Mouse (Mus musculus) bone marrow macrophage, adult 2 months (primary cell): ENCODE measurements around the gene Traf6. TPM values are rescaled to one million over a fixed set of nuclear protein-coding genes. Genes with fewer than 3 reads are reported as not detected.
"Not testable (repeated sequence)": the region's sequence is repeated elsewhere in the genome, so short reads cannot be mapped to it uniquely, and the experiment has no call there.

ENCODE experiments used
- H3K27ac ChIP-seq: 2 replicates; pipeline ENCODE4 v1.5.1; 2012; ENCODE audit warnings: low read depth, low read length; ENCODE audit not compliant: insufficient read depth
- H3K4me1 ChIP-seq: 2 replicates; pipeline ENCODE4 v1.6.1; 2012; ENCODE audit warnings: low read length; ENCODE audit not compliant: control insufficient read depth, insufficient read depth
- H3K4me3 ChIP-seq: 2 replicates; pipeline ENCODE4 v1.5.1; 2012; ENCODE audit warnings: mild to moderate bottlenecking, low read length, moderate library complexity; ENCODE audit not compliant: insufficient read depth
- CTCF ChIP-seq: IDR thresholded peaks from 2 replicates; pipeline ENCODE4 v1.5.1; 2012; ENCODE audit warnings: low read depth, mild to moderate bottlenecking, low read length, moderate library complexity
- POLR2A ChIP-seq: IDR thresholded peaks from 2 replicates; pipeline ENCODE4 v1.6.1; 2012; ENCODE audit warnings: mild to moderate bottlenecking, low read depth, low read length, borderline replicate concordance
- polyA plus RNA-seq: library from polyadenylated mRNA; stranded (reverse); fragments of >200 nt; gene quantifications from 2 replicates; pipeline ENCODE4 v1.2.4, GENCODE M21; 2012; ENCODE audit not compliant: missing spikeins, insufficient read depth, insufficient read length

Traf6 gene
- polyA plus RNA-seq, 1 experiment: 11.5 TPM

DNA sequence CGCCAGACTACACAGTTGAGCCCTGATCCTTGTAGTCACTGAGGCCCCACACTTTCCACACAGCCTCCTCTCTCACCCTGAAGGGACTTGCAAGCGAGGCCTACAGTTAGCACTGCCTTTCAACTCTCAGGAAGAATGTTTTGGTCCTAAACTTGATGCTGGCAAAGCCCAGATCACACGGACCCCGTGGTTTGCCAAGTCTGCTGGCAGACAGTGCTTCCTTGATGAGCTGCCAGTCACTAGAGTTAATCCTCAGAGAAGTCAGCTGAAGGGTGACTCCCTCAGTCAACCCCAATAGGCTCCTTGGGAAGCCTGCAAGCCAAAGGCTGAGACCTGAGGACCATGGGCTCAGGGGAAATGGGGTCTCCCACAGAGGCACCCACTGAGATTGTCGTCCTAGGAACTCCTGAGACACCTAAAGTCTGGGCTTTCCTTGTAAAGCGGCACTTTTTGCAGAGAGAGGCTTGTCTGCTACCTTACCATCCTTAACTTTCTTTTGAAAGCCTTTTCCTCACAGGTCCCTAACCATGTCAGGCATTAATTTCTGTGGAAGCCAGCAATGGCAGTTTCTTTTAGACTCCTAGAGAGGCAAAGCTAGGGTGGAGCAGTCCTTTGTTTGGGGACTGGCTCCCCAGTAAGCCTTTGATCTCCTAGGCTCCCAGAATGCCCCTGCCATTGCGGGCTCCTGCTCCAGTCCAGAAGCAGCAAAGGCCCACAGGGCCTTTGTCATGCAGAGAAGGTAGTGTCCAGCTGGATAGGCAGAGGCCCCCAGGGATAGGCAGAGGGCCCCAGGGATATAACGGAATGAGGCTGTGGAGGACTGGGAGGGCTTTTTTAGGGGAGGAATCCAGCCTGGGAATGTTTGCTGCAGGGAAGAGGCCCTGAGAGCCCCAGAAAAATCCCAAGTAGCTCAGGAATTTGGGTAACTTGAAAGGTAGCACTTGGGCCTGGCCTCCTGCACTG is 44.4 kb downstream of the Traf6 start:
- H3K4me1 ChIP-seq: no peaks in the 10 kb centered on the region
- TF ChIP-seq CTCF (no peak), POLR2A (no peak)
- H3K27ac ChIP-seq: no peak overlapping the region
- no peak overlapping the region for H3K4me3 ChIP-seq

GRCm38 (mm10) chr2:101723333-101723881 is 45.2 kb downstream of the Traf6 start:
- Histone ChIP-seq H3K4me1 (no peaks in the 10 kb centered on the region), H3K4me3 (no peak overlapping the region), H3K27ac (no peak overlapping the region)
- no peak for TF ChIP-seq CTCF
- no peak for TF ChIP-seq POLR2A

GRCm38 (mm10) chr2:101727787-101728186 is 49.6 kb downstream of the Traf6 start:
- TF ChIP-seq POLR2A (no peak), CTCF (no peak)
- Histone ChIP-seq H3K4me1 (no peaks in the 10 kb centered on the region), H3K27ac (no peak overlapping the region), H3K4me3 (no peak overlapping the region)

- peaks cover 5% of the 10 kb centered on the region for H3K4me1 ChIP-seq
- no peak for TF ChIP-seq POLR2A
- TF ChIP-seq CTCF: no peak
- no peak overlapping the region for H3K27ac ChIP-seq
- H3K4me3 ChIP-seq: no peak overlapping the region
Measured at GRCm38 (mm10) chr2:101729472-101729871, 51.2 kb downstream of the Traf6 start.

DNA sequence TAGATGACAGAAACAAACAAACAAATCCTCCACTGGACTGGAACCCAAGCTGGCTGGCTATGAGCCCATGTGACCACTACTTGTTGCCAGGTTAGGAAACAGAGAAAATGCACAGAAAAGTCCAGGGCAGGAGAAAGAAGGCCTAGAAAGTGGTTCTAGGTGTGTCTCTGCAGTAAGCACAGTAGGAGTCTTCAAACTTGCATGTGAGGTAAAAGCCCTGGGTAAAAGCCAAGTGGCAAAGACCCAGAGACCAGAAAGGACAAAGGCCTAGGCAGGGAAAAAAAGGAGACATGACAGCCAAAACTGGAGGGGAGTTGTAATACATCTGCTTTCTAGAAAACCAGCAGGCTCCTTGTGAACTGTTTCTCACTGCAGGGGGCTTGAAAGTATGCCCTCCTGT is 52.7 kb downstream of the Traf6 start:
- no peak overlapping the region for H3K27ac ChIP-seq
- no peak overlapping the region for H3K4me3 ChIP-seq
- peaks cover 5% of the 10 kb centered on the region for H3K4me1 ChIP-seq
- TF ChIP-seq CTCF: no peak
- TF ChIP-seq POLR2A: no peak

DNA sequence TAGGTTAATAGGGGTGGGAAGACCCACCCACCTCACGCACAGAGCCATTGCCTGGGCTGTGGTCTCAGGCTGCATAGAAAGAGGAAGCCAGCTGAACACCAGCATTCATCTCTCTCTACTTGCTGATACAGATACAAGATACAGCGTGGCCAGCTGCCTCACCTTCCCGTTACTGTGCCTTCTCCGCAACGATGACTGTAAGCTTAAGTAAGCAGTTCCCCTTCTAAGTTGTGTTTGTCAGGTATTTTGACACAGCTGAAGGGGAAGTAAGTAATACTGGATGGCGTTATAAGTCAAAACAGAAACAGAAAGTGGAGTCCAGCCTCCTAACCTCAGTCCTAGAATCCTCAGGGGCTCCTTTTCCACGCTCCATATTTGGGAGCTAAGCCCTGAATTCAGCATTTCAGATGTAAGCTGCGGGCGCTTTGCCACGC is 54.6 kb downstream of the Traf6 start:
- Histone ChIP-seq H3K4me1 (peaks cover 5% of the 10 kb centered on the region), H3K27ac (no peak overlapping the region), H3K4me3 (peak overlapping the region; percentile 8)
- TF ChIP-seq POLR2A (no peak), CTCF (no peak)

DNA sequence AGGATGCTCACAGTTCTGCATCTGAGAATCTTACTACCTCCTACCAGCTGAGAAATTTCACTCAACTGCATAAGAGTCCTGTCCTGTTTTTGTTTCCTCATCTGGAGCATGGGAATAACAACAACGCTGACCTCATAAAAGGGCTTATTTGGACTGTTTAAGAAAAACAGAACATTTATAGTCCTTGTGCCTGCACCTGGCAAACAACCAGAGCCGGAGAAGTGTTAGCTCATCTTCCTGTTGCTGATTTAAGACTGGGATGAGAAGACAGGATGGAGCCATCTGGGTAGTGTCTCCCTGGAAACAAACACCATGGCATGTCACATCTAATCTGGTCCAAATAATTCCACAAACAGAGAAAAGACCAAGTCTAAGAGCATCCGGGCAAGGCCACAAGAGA is 55.3 kb downstream of the Traf6 start:
- TF ChIP-seq CTCF (no peak), POLR2A (no peak)
- peaks cover 5% of the 10 kb centered on the region for H3K4me1 ChIP-seq
- H3K4me3 ChIP-seq: no peak overlapping the region
- no peak overlapping the region for H3K27ac ChIP-seq

DNA sequence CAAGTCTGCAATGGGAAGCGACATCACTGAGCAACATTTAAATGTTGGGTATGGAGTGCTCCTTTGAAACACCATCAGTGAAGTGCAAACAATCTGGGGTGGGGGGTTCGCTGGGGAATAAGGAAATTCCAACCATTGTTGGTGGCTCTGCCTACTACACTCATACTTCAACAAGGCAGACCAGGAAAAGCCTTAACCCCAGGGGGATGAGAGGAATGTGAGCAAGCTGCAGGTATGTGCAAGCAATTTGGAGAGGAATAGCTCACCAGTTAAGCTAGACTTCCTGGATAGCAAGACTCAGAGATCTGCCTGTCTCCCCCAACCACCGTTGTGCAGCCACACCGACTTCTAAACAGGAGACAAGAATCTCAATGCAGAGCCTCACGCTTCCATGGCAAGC is 61.7 kb downstream of the Traf6 start:
- Histone ChIP-seq H3K27ac (no peak overlapping the region), H3K4me3 (no peak overlapping the region), H3K4me1 (no peaks in the 10 kb centered on the region)
- TF ChIP-seq POLR2A (no peak), CTCF (no peak)

DNA sequence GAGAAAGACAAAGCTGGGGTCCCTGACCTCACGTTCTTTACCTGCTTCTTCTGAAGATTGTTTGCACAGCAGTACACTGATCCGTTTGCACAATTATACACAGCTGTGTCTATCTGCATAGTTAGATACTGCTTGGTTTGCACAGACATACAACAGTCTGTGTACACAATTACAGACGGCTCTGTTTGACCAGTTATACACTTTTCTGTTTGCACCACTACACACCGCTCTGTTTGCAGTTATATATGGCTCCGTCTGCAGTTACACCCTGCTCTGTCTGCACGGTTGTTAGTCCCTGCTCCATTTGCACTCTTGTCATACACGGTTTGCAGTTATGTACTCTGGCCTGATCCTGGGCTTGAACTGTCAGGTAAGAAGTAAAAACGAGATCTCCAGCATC is 63.4 kb downstream of the Traf6 start:
- TF ChIP-seq POLR2A (no peak), CTCF (no peak)
- Histone ChIP-seq H3K4me3 (no peak overlapping the region), H3K27ac (no peak overlapping the region), H3K4me1 (no peaks in the 10 kb centered on the region)

GRCm38 (mm10) chr2:101742072-101742860 is 64.0 kb downstream of the Traf6 start:
- TF ChIP-seq CTCF (no peak), POLR2A (no peak)
- Histone ChIP-seq H3K4me1 (no peaks in the 10 kb centered on the region), H3K4me3 (no peak overlapping the region), H3K27ac (no peak overlapping the region)

DNA sequence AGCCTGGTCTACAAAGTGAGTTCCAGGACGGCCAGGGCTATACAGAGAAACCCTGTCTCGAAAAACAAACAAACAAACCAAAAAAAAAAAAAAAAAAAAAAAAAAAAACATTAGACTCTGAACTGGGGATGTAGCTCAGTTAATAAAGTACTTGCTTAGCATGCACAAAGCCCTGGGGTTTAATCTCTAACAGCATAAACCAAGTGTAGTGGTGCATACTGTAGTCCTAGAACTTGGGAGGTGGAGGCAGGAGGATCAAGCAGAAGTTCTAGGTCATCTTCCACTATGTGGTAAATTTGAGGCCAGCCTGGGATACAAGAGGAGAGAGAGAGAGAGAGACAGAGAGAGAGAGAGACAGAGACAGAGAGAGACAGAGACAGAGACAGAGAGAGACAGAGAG is 67.4 kb downstream of the Traf6 start:
- not testable (repeated sequence) for H3K27ac ChIP-seq, H3K4me1 ChIP-seq, H3K4me3 ChIP-seq
